ENCODE assay signal across 26 mouse cellular contexts in genomic region chr10:95300178-95300793, GRCm38 (mm10). TPM values are rescaled to one million over a fixed set of nuclear protein-coding genes. Genes with fewer than 3 reads are reported as not detected.
DNase-seq lines count a peak whose midpoint lies in the region; ATAC-seq and TF ChIP-seq lines count a peak whose summit lies in the region.
"Had no signal": no experiment of that assay in that cellular context is flagged by ENCODE, and none has a peak within 500 bp of the region (broad histone marks: within the 10 kb centered on the region; RNA-seq: fewer than 3 reads in every experiment).

No protein-coding gene starts in this region.

- H3K4me3 ChIP-seq in forebrain, embryonic 11.5 days (ENCODE audit: low read depth, low read length) = no peak overlapping the region
- H3K4me3 ChIP-seq in forebrain, embryonic 15.5 days = no peak overlapping the region
- H3K4me3 ChIP-seq in CH12.LX (replicated peaks in 1 of 3; ENCODE audit: low read depth in 2 of 3, low read length in 2 of 3, poor library complexity in 1 of 3) = no peak overlapping the region
- H3K4me3 ChIP-seq in macrophage (ENCODE audit: inconsistent target) = no peak overlapping the region
- H3K4me3 ChIP-seq in liver, embryonic 12.5 days = no peak overlapping the region
- H3K4me3 ChIP-seq: embryonic facial prominence, embryonic 13.5 days; forebrain, embryonic 12.5 days; heart, adult 2 months; heart, embryonic 12.5 days; hindbrain, embryonic 15.5 days; intestine, embryonic 15.5 days; layer of hippocampus, adult 2 months had no signal

- TF ChIP-seq POLR2A in CH12.LX (IDR thresholded peaks at IDR 0.05; ENCODE audit: low read depth, low read length) = no peak

- no peak for ATAC-seq in forebrain, embryonic 11.5 days (replicated peaks; ENCODE audit: low FRiP score)
- ATAC-seq in forebrain, embryonic 15.5 days (replicated peaks) = no peak
- ATAC-seq in liver, embryonic 12.5 days = no peak
- ATAC-seq: intestine, embryonic 15.5 days; Patski had no signal

- DNase-seq in forebrain, embryonic 11.5 days (ENCODE audit: low spot score) = peak; percentile 35
- DNase-seq in 3134 (ENCODE audit: extremely low read depth, insufficient read length, low spot score) (peak; percentile 53), CH12.LX (ENCODE audit: extremely low read depth) (peak; percentile 47)
- DNase-seq in thymus, postnatal 4 days = no peak
- DNase-seq: adrenal gland, postnatal 10 days; cerebellum, adult 11-12 months; cerebellum, adult 9-11 months; gastrocnemius, postnatal 36 days; heart, adult 2 months; kidney, adult 2 months; kidney, postnatal 36 days; lung, adult 2 months; lung, postnatal 10 days had no signal

- no peak for TF ChIP-seq RAD21 in CH12.LX (IDR thresholded peaks at IDR 0.05; ENCODE audit: low read depth, low read length)

- TF ChIP-seq EP300 in CH12.LX (IDR thresholded peaks at IDR 0.05; ENCODE audit: low read length) = no peak; the same call in 1 of the 2 replicates

- in situ Hi-C loops in CH12.LX (cut with MboI; ENCODE audit: low pct_ligation_motif_present, low pct_unique_long_range_greater_than_20kb, low sequenced_read_pairs) = no loop called here

- WGBS in forebrain, embryonic 11.5 days = 90% methylated on average over 8 of the region's 8 CpGs
- WGBS in forebrain, embryonic 15.5 days = 91% methylated on average over 8 of the region's 8 CpGs
- WGBS in macrophage (ENCODE audit: missing documents) = 55% methylated on average over 8 of the region's 8 CpGs
- 57% methylated on average over 8 of the region's 8 CpGs for WGBS in liver, embryonic 12.5 days (ENCODE audit: insufficient replicate concordance)

- no peaks in the 10 kb centered on the region; the same call in 1 of the 2 replicates for H3K4me1 ChIP-seq in forebrain, embryonic 11.5 days (replicated peaks; ENCODE audit: control insufficient read depth, insufficient read depth, low read length)
- H3K4me1 ChIP-seq in forebrain, embryonic 15.5 days = peaks cover 13% of the 10 kb centered on the region
- peaks cover 36 to 70% of the 10 kb centered on the region in 2 experiments for H3K4me1 ChIP-seq in CH12.LX (ENCODE audit: control insufficient read depth in 1 of 2, insufficient read depth in 2 of 2)
- H3K4me1 ChIP-seq in liver, embryonic 12.5 days = peaks cover 26% of the 10 kb centered on the region
- H3K4me1 ChIP-seq: intestine, embryonic 15.5 days had no signal

- no peaks in the 10 kb centered on the region for H3K9me3 ChIP-seq in forebrain, embryonic 11.5 days (ENCODE audit: control insufficient read depth, low read length)
- H3K9me3 ChIP-seq in forebrain, embryonic 15.5 days = no peaks in the 10 kb centered on the region
- H3K9me3 ChIP-seq in CH12.LX (replicated peaks; ENCODE audit: low read length) = no peaks in the 10 kb centered on the region
- no peaks in the 10 kb centered on the region for H3K9me3 ChIP-seq in liver, embryonic 12.5 days (replicated peaks)
- H3K9me3 ChIP-seq: embryonic facial prominence, embryonic 13.5 days; forebrain, embryonic 12.5 days; G1E; heart, embryonic 12.5 days; hindbrain, embryonic 15.5 days; intestine, embryonic 15.5 days had no signal

- no peak overlapping the region for H3K9ac ChIP-seq in forebrain, embryonic 11.5 days (ENCODE audit: low read length)
- H3K9ac ChIP-seq in forebrain, embryonic 15.5 days (replicated peaks) = no peak overlapping the region
- H3K9ac ChIP-seq in CH12.LX (ENCODE audit: insufficient read depth, low read depth) = peak overlapping the region; percentile 12; the same call in 1 of the 2 replicates
- H3K9ac ChIP-seq in liver, embryonic 12.5 days = no peak overlapping the region
- H3K9ac ChIP-seq: embryonic facial prominence, embryonic 13.5 days; forebrain, embryonic 12.5 days; heart, embryonic 12.5 days; hindbrain, embryonic 15.5 days; intestine, embryonic 15.5 days; liver, embryonic 14.5 days had no signal

- no peaks in the 10 kb centered on the region; the same call in 1 of the 2 replicates for H3K79me2 ChIP-seq in CH12.LX (replicated peaks; ENCODE audit: control insufficient read depth, extremely low read depth, insufficient read depth, poor library complexity, severe bottlenecking)
- H3K79me2 ChIP-seq in macrophage (ENCODE audit: inconsistent target) = no peaks in the 10 kb centered on the region

- no peak overlapping the region for H3K27ac ChIP-seq in forebrain, embryonic 11.5 days (ENCODE audit: low read depth, low read length)
- H3K27ac ChIP-seq in forebrain, embryonic 15.5 days (replicated peaks) = no peak overlapping the region
- H3K27ac ChIP-seq in CH12.LX (ENCODE audit: insufficient read depth, low read depth) = peak overlapping the region; percentile 75
- H3K27ac ChIP-seq in macrophage = peak overlapping the region; percentile 24; the same call in 1 of the 2 replicates
- no peak overlapping the region for H3K27ac ChIP-seq in liver, embryonic 12.5 days
- H3K27ac ChIP-seq: embryonic facial prominence, embryonic 13.5 days; forebrain, embryonic 12.5 days; heart, adult 2 months; hindbrain, embryonic 15.5 days; intestine, embryonic 15.5 days; layer of hippocampus, adult 2 months; liver, embryonic 14.5 days had no signal

- TF ChIP-seq CTCF in CH12.LX (conservative IDR thresholded peaks at IDR 0.05 in 1 of 2, IDR thresholded peaks at IDR 0.05 in 1 of 2; ENCODE audit: low read depth in 2 of 2, low read length in 2 of 2) = no peak

- dilution Hi-C loops in CH12.LX (cut with MboI; ENCODE audit: extremely low pct_ligation_motif_present, extremely low pct_unique_long_range_greater_than_20kb, low sequenced_read_pairs) = no loop called here

- H3K27me3 ChIP-seq in forebrain, embryonic 11.5 days (ENCODE audit: control insufficient read depth, insufficient read depth, low read length) = no peaks in the 10 kb centered on the region
- H3K27me3 ChIP-seq in forebrain, embryonic 15.5 days = no peaks in the 10 kb centered on the region
- no peaks in the 10 kb centered on the region for H3K27me3 ChIP-seq in CH12.LX (replicated peaks)
- H3K27me3 ChIP-seq in liver, embryonic 12.5 days (replicated peaks) = no peaks in the 10 kb centered on the region
- H3K27me3 ChIP-seq: embryonic facial prominence, embryonic 13.5 days; forebrain, embryonic 12.5 days; heart, embryonic 12.5 days; hindbrain, embryonic 15.5 days; intestine, embryonic 15.5 days; Patski had no signal

- no peaks in the 10 kb centered on the region for H3K36me3 ChIP-seq in forebrain, embryonic 11.5 days (ENCODE audit: control insufficient read depth, insufficient read depth, low read length)
- no peaks in the 10 kb centered on the region for H3K36me3 ChIP-seq in forebrain, embryonic 15.5 days
- H3K36me3 ChIP-seq in CH12.LX (replicated peaks in 1 of 2; ENCODE audit: control insufficient read depth in 1 of 2, insufficient read depth in 1 of 2, low read length in 1 of 2) (no peaks in the 10 kb centered on the region), macrophage (ENCODE audit: inconsistent target) (no peaks in the 10 kb centered on the region)
- H3K36me3 ChIP-seq in liver, embryonic 12.5 days = no peaks in the 10 kb centered on the region
- H3K36me3 ChIP-seq: embryonic facial prominence, embryonic 13.5 days; forebrain, embryonic 12.5 days; heart, embryonic 12.5 days; hindbrain, embryonic 15.5 days; intestine, embryonic 15.5 days had no signal

- H3K4me2 ChIP-seq in forebrain, embryonic 11.5 days (ENCODE audit: low read depth, low read length, severe bottlenecking) = no peak overlapping the region
- H3K4me2 ChIP-seq in forebrain, embryonic 15.5 days (replicated peaks) = no peak overlapping the region
- peak overlapping the region; percentile 83 for H3K4me2 ChIP-seq in CH12.LX (ENCODE audit: insufficient read depth, low read depth, poor library complexity, severe bottlenecking)
- no peak overlapping the region for H3K4me2 ChIP-seq in liver, embryonic 12.5 days
- H3K4me2 ChIP-seq: embryonic facial prominence, embryonic 13.5 days; forebrain, embryonic 12.5 days; heart, embryonic 12.5 days; hindbrain, embryonic 15.5 days; intestine, embryonic 15.5 days; midbrain, embryonic 11.5 days had no signal

TF ChIP-seq in CH12.LX, 34 proteins besides CTCF, POLR2A, EP300 and RAD21 (continues in another document):
- TF ChIP-seq ELF1 (IDR thresholded peaks at IDR 0.05; ENCODE audit: low read depth, low read length) (0 out of 2 replicates have a peak, but pooled peaks have one; percentile 27), IRF4 (IDR thresholded peaks at IDR 0.05; ENCODE audit: low read depth, low read length) (0 out of 2 replicates have a peak, but pooled peaks have one; percentile 9), MEF2A (IDR thresholded peaks at IDR 0.05; ENCODE audit: borderline replicate concordance, low read depth, low read length) (no peak), ZC3H11A (IDR thresholded peaks at IDR 0.05; ENCODE audit: low read depth, low read length) (no peak), SMC3 (IDR thresholded peaks at IDR 0.05; ENCODE audit: low read depth, low read length) (no peak; the same call in 1 of the 2 replicates), ZMIZ1 (IDR thresholded peaks at IDR 0.05; ENCODE audit: low read depth, low read length) (no peak), NELFE (IDR thresholded peaks at IDR 0.05; ENCODE audit: low read depth, low read length) (0 out of 2 replicates have a peak, but pooled peaks have one; percentile 39), MXI1 (IDR thresholded peaks at IDR 0.05; ENCODE audit: low read depth, low read length) (no peak; the same call in none of the 2 replicates), NRF1 (IDR thresholded peaks at IDR 0.05; ENCODE audit: low read depth, low read length) (no peak), E2F4 (IDR thresholded peaks at IDR 0.05; ENCODE audit: insufficient replicate concordance, low read depth, low read length) (peak; percentile 78; the same call in 1 of the 2 replicates), UBTF (IDR thresholded peaks at IDR 0.05; ENCODE audit: low read depth, low read length) (no peak), MAX (IDR thresholded peaks at IDR 0.05; ENCODE audit: low read length) (0 out of 2 replicates have a peak, but pooled peaks have one; percentile 36), POLR2AphosphoS2 (IDR thresholded peaks at IDR 0.05; ENCODE audit: low read depth, low read length) (no peak), GABPA (IDR thresholded peaks at IDR 0.05; ENCODE audit: insufficient replicate concordance, low read depth, low read length) (no peak)

RNA-seq across cellular contexts. Expression of gene Cradd, which starts 23.6 kb away (rescaled TPM):
- 15.7 and 16.6 TPM in 2 replicates for polyA plus RNA-seq in forebrain, embryonic 11.5 days (2014; fragmentation: Nextera tagmentation; extraction: Ambion mirVana)
- 9.5 and 10.1 TPM in 2 replicates for polyA plus RNA-seq in forebrain, embryonic 15.5 days (2015; fragmentation: Nextera tagmentation; extraction: Ambion mirVana)
- total RNA-seq in CH12.LX (2012; rRNA removed) = 5.6 and 6.0 TPM in 2 replicates
- 5.2 and 5.6 TPM in 2 replicates for total RNA-seq in CH12.LX (2014; rRNA removed)
- polyA plus RNA-seq in CH12.LX (2012; ENCODE audit: insufficient read length, low read depth) = 8.2 and 8.8 TPM in 2 replicates
- 10 to 100 TPM in 17 of 26 experiments, 1 to 10 TPM in 9; 1.3 to 21.7 (median 15.0) TPM for total RNA-seq in macrophage (2018; cell fraction: chromatin; rRNA removed)
- 10 to 100 TPM in 1 of 26 experiments, 1 to 10 TPM in 25; 5.2 to 10.7 (median 8.5) TPM for total RNA-seq in macrophage (2018; cell fraction: cytosol; rRNA removed)
- total RNA-seq in macrophage (2018; cell fraction: nucleus; rRNA removed) = 10 to 100 TPM in 12 of 26 experiments, 1 to 10 TPM in 14; 3.6 to 20.0 (median 9.3) TPM
- polyA plus RNA-seq in macrophage (2018) = 8.7 to 11.3 TPM (median 9.2 TPM) in 3 replicates
- polyA plus RNA-seq in liver, embryonic 12.5 days (2016; fragmentation: Nextera tagmentation; extraction: Ambion mirVana) = 5.0 and 5.1 TPM in 2 replicates

Comparison
In these comparisons a context has a peak if more than half of its experiments do, and no peak if none do; other contexts are left out.
1. H3K27ac ChIP-seq: peak in CH12.LX (single experiment) and macrophage (single experiment); none in forebrain, embryonic 11.5 days (single experiment), forebrain, embryonic 15.5 days (single experiment) and liver, embryonic 12.5 days (single experiment).